Mouse (Mus musculus) lung, postnatal 0 days (tissue): Measurements from ENCODE around the gene Ccr1. TPM values are rescaled to one million over a fixed set of nuclear protein-coding genes. Genes with fewer than 3 reads are reported as not detected.

Experiments
- ATAC-seq: fragments of 200-750 bp; cut with Nextera tagmentation; 2 replicates; pipeline ENCODE4 v1.8.0; 2017; ENCODE audit warnings: moderate library complexity
- DNase-seq: peaks from one replicate; pipeline ENCODE4 v3.0.0-alpha.2; 2016; ENCODE audit warnings: low spot score
- H3K27ac ChIP-seq: fragments of 300-500 bp; sonication (generic); 2 replicates; pipeline ENCODE4 v1.5.1; 2014; ENCODE audit warnings: antibody characterized with exemption, mild to moderate bottlenecking, low read length, mixed read lengths
- H3K27me3 ChIP-seq: fragments of 300-500 bp; sonication (generic); replicated peaks from 2 replicates; pipeline ENCODE4 v1.6.1; 2014; ENCODE audit warnings: low read length, mixed read lengths; ENCODE audit not compliant: insufficient read depth
- H3K36me3 ChIP-seq: fragments of 300-500 bp; sonication (generic); 2 replicates; pipeline ENCODE4 v1.6.1; 2014; ENCODE audit warnings: low read length, mixed read lengths; ENCODE audit not compliant: insufficient read depth
- H3K4me1 ChIP-seq: fragments of 300-500 bp; sonication (generic); 2 replicates; pipeline ENCODE4 v1.6.1; 2014; ENCODE audit warnings: antibody characterized with exemption, low read depth, low read length, mixed read lengths; ENCODE audit not compliant: insufficient read depth
- H3K4me2 ChIP-seq: fragments of 300-500 bp; sonication (generic); replicated peaks from 2 replicates; pipeline ENCODE4 v1.6.1; 2014; ENCODE audit warnings: low read depth, mild to moderate bottlenecking, low read length, moderate library complexity, mixed read lengths
- H3K4me3 ChIP-seq: fragments of 300-500 bp; sonication (generic); 2 replicates; pipeline ENCODE4 v1.5.1; 2014; ENCODE audit warnings: low read depth, low read length
- H3K9ac ChIP-seq: fragments of 300-500 bp; sonication (generic); replicated peaks from 2 replicates; pipeline ENCODE4 v1.6.1; 2014; ENCODE audit warnings: low read depth, mild to moderate bottlenecking
- H3K9me3 ChIP-seq: fragments of 300-500 bp; sonication (generic); 2 replicates; pipeline ENCODE4 v1.6.1; 2016; ENCODE audit warnings: low read length, mixed read lengths
- CTCF ChIP-seq: IDR thresholded peaks from 2 replicates; pipeline ENCODE4 v1.5.1; 2016; ENCODE audit warnings: antibody characterized with exemption, mild to moderate bottlenecking
- EP300 ChIP-seq: IDR thresholded peaks from 2 replicates; pipeline ENCODE4 v1.6.1; 2016; ENCODE audit warnings: antibody characterized with exemption, mild to moderate bottlenecking, control low read depth
- WGBS: fragments of 180-500 bp; shearing (Covaris S2); extraction: QIAGEN DNeasy Blood & Tissue Kit; methylation state at CpG from one replicate; pipeline ENCODE4 v1.1.7; 2014; 5-methylcytosine and 5-hydroxymethylcytosine counted together
- polyA plus RNA-seq: library from polyadenylated mRNA; unstranded; fragments of >200 nt; fragmentation: Nextera tagmentation; extraction: Ambion mirVana; gene quantifications from 2 replicates; pipeline ENCODE4 v1.2.1, GENCODE M21; 2015

The Ccr1 gene
- polyA plus RNA-seq, 1 experiment from 2014 or later = 8.2 TPM

DNA sequence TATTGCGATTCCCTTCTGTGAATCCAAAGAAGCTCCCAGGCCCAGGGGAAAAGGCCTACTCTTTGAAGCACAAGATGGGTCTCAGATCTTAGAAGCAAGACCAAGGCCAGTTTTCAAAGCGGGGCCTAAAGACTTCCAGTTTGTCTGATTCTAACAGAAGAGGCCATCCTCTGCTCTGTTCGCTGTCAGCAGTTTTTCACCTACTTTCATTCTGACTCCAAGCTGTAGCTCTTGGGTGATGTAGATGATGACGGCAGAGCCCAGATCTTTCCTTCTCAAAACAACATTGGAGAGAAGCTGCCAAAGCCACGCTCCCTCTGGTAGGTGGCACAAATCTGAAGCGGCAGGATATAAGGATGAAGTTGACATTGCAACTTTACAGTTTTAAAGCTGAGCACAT lies 33.1 kb downstream of the Ccr1 start:
- no peak overlapping the region for H3K27ac ChIP-seq
- no peak overlapping the region for H3K4me3 ChIP-seq
- H3K4me2 ChIP-seq = no peak overlapping the region
- H3K9me3 ChIP-seq = no peaks in the 10 kb centered on the region
- ATAC-seq (no peak), DNase-seq (no peak)
- no peaks in the 10 kb centered on the region for H3K27me3 ChIP-seq
- TF ChIP-seq EP300 (no peak), CTCF (no peak)
- no peaks in the 10 kb centered on the region for H3K36me3 ChIP-seq
- no peak overlapping the region for H3K9ac ChIP-seq
- H3K4me1 ChIP-seq = no peaks in the 10 kb centered on the region
- WGBS = 91% methylated on average over 6 of the region's 6 CpGs

DNA sequence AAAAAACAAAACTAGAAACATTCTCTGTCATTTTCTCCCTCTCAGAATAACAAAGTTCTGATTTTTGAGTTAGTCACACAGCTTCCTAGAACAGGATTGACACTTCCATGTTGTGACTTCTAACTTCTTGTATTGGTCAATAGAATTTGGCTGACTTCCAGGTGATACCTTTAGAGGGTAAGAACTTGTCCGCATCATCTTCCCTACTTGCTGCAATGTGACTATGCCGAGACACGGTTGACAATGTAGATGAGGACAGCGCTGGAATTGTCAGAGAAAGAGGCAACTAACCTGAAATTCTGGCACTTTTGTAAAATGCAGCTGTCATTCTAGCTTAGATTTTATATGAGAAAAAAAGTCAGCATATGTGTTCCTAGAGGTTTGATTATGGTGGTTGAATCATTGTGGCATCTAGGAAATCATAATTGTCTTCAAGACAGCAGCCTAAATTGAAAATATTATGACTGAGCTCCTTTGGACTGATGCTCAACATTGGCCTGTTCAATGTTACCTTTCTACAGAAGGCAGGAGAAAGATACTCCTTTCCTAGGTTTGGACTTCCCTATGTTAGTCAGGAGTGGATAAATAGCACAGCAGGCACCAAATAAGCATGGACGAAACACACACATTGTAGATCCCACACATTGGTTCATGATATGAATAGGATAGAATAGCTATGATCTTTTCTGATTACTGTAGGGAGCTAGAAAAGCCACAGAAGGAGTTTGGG lies 34.6 kb downstream of the Ccr1 start:
- Histone ChIP-seq H3K9me3 (no peaks in the 10 kb centered on the region), H3K9ac (no peak overlapping the region), H3K27ac (no peak overlapping the region), H3K36me3 (no peaks in the 10 kb centered on the region), H3K27me3 (no peaks in the 10 kb centered on the region), H3K4me3 (no peak overlapping the region), H3K4me1 (no peaks in the 10 kb centered on the region), H3K4me2 (no peak overlapping the region)
- ATAC-seq (no peak), DNase-seq (no peak)
- TF ChIP-seq CTCF = no peak
- no peak for TF ChIP-seq EP300
- 94% methylated on average over 5 of the region's 5 CpGs for WGBS

DNA sequence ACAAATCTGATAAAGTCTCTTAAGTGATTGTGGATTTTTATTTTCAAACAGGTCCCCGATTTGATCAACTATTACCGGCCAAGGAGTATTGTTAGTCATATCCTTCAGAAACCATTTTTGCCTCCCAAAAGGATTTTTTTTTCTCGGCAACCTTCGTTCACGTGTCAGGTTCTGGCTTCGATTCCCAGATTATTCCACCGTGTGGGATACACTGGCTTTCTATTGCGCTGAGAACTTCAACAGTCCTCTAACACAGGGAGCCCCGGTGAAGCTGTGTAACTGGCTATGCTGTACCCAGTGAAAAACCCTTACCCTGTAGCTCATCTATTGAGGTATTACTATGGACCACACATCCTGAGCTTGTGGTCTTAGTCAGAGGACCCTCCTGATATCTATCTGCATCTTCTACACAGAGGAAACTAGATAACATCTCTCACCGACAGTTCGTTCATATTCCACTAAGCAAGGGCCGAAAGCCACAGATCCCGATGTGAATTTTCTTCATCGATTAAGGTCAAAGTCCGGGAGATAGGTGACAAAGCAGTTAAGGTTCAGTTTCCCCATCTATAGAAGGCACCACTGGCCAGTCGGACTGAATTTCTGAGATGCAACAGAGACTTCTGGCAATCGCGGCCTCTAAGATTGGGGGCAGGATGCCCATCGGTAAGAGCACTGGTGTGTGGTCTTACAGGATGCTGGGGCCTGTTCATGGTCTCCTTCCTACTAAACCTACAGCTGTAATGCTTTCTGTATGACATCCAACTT lies 35.4 kb downstream of the Ccr1 start:
- TF ChIP-seq CTCF (no peak), EP300 (no peak)
- DNase-seq (no peak), ATAC-seq (no peak)
- no peaks in the 10 kb centered on the region for H3K9me3 ChIP-seq
- H3K9ac ChIP-seq = no peak overlapping the region
- no peaks in the 10 kb centered on the region for H3K36me3 ChIP-seq
- no peak overlapping the region for H3K27ac ChIP-seq
- H3K4me3 ChIP-seq = no peak overlapping the region
- no peak overlapping the region for H3K4me2 ChIP-seq
- no peaks in the 10 kb centered on the region for H3K4me1 ChIP-seq
- H3K27me3 ChIP-seq = no peaks in the 10 kb centered on the region
- 87% methylated on average over 19 of the region's 19 CpGs for WGBS

DNA sequence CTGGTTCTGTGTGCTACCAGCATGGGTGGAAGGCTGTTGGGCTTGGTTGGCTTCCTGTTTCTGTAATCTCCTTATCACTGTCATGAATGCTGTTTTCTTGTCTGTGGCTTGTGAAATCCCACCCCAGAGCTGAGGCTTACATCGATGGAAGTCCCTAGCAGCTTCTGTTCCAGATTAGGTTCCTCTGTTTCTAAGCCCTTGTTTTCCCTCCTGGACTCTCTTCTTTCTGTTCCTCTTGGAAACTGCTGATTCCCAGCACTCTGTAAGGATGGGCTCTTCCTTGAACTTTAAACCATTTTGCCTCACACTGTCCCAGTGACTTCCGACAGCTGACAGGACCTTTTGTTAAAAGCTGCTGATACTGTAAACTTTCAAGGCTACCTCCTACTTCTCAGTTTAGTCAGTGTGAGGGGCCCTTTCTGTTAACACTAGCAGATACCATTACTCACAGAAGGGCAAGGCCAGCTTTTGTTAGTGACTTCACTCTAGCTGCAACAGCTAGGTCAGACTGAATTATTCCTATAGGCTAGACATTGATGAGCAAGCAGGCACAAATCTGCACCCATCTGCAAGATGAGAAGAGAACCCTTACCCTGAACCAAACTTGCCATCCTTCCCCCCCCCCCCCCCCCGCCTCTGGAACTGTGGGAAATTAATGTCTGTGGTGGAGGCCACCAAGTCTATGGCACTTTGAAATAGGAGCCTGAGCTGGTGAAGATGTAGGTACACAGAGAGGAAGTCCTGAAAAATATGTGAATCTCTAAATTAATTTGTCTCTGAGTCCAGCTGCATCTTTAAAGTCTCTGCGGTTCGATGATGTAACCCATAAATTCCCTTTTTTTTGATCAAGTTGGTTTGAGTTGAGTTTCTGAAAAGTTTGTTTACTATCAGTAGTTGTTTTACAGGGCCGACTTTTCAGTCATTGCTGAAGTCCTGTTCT lies 36.5 kb downstream of the Ccr1 start:
- DNase-seq (peak; percentile 65), ATAC-seq (peak; percentile 54)
- H3K9me3 ChIP-seq = no peaks in the 10 kb centered on the region
- H3K4me1 ChIP-seq = no peaks in the 10 kb centered on the region
- H3K27me3 ChIP-seq = no peaks in the 10 kb centered on the region
- no peak overlapping the region for H3K4me2 ChIP-seq
- H3K36me3 ChIP-seq = no peaks in the 10 kb centered on the region
- 53% methylated on average over 5 of the region's 6 CpGs for WGBS
- peak overlapping the region; percentile 16; the same call in 1 of the 2 replicates for H3K27ac ChIP-seq
- no peak overlapping the region for H3K4me3 ChIP-seq
- no peak overlapping the region for H3K9ac ChIP-seq
- no peak for TF ChIP-seq CTCF
- TF ChIP-seq EP300 = no peak

DNA sequence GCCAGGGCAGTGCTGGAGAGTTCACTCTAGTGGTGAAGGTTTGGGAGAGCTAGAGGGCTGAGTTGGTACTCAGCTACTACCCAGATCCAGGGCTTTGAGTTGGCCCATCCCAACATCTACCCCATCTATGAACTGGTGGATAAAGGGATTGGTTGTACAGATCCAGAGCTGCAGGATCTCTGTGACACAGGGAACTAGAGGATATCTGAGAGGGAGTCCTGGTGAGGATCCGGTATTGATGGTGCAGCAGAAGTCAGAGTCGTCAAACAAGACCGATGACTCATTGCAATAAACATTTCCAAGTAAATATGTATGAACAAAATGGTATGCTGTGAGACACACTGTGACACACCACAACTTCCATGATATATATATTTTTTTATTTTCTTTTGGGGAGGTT lies 37.6 kb downstream of the Ccr1 start:
- DNase-seq (no peak), ATAC-seq (no peak)
- Histone ChIP-seq H3K4me1 (no peaks in the 10 kb centered on the region), H3K9ac (no peak overlapping the region), H3K27me3 (no peaks in the 10 kb centered on the region), H3K27ac (no peak overlapping the region), H3K36me3 (no peaks in the 10 kb centered on the region), H3K9me3 (no peaks in the 10 kb centered on the region), H3K4me3 (no peak overlapping the region), H3K4me2 (no peak overlapping the region)
- TF ChIP-seq CTCF = no peak
- no peak for TF ChIP-seq EP300
- 84% methylated on average over 3 of the region's 3 CpGs for WGBS

DNA sequence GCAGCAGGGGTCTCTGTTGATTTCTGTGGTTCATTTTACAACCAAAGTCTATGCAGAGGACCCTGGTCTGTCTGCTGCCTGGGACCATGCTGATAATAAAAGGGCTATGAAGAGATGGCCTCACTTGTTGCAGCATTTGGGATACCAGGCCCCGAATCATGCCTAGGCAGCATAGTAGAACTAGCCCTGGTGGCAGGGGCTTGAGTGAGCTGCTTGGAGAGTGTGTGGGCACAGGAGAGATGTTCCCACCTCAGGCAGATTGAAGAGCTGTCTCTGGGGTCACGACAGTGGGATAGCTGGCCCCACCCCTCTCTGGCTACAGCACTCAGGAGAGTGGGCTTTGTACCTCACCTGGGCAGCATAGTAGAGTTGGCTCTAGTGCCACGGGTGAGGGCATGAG lies 38.0 kb downstream of the Ccr1 start:
- TF ChIP-seq CTCF (no peak), EP300 (no peak)
- Histone ChIP-seq H3K27me3 (no peaks in the 10 kb centered on the region), H3K9me3 (no peaks in the 10 kb centered on the region), H3K4me2 (no peak overlapping the region), H3K4me1 (no peaks in the 10 kb centered on the region), H3K27ac (no peak overlapping the region), H3K9ac (no peak overlapping the region), H3K36me3 (no peaks in the 10 kb centered on the region), H3K4me3 (no peak overlapping the region)
- ATAC-seq (no peak), DNase-seq (no peak)
- 75% methylated on average over 3 of the region's 3 CpGs for WGBS
